Mouse (Mus musculus) retina, postnatal 7 days (tissue): ENCODE measurements around the gene Sel1l3.
A peak's percentile ranks its signal among the peaks of the same experiment; 100 is the strongest.

Experiments
- DNase-seq: peaks from one replicate; pipeline ENCODE4 v3.0.0-alpha.2; 2012; ENCODE audit warnings: low read depth, low spot score

The Sel1l3 gene

GRCm38 (mm10) chr5:53213711-53214352 is at the start of gene Sel1l3:
Sel1l3 (minus strand) TSS chr5:53213927.
- no peak for DNase-seq

GRCm38 (mm10) chr5:53261999-53262398 is 48.3 kb upstream of the Sel1l3 start:
- DNase-seq = no peak

GRCm38 (mm10) chr5:53259894-53260293 is 46.2 kb upstream of the Sel1l3 start:
- DNase-seq = no peak

- DNase-seq = peak; percentile 21
These were observed 44.5 kb upstream of the Sel1l3 start for GRCm38 (mm10) chr5:53258038-53258786.

- DNase-seq = no peak
These were observed 41.1 kb upstream of the Sel1l3 start for GRCm38 (mm10) chr5:53254821-53255220.

GRCm38 (mm10) chr5:53254154-53254553 is 40.4 kb upstream of the Sel1l3 start:
- DNase-seq = no peak

- DNase-seq = no peak
These were observed 35.8 kb upstream of the Sel1l3 start for GRCm38 (mm10) chr5:53249431-53250061.

- DNase-seq = no peak
These were observed 34.8 kb upstream of the Sel1l3 start for GRCm38 (mm10) chr5:53248499-53248898.

GRCm38 (mm10) chr5:53243933-53244332 is 30.2 kb upstream of the Sel1l3 start:
- no peak for DNase-seq

- no peak for DNase-seq
These were observed 29.3 kb upstream of the Sel1l3 start for GRCm38 (mm10) chr5:53242865-53243499.

GRCm38 (mm10) chr5:53241963-53242362 is 28.2 kb upstream of the Sel1l3 start:
- no peak for DNase-seq

- no peak for DNase-seq
These were observed 27.4 kb upstream of the Sel1l3 start for GRCm38 (mm10) chr5:53241109-53241508.

- no peak for DNase-seq
These were observed 26.2 kb upstream of the Sel1l3 start for GRCm38 (mm10) chr5:53239831-53240440.

- no peak for DNase-seq
These were observed 25.5 kb upstream of the Sel1l3 start for GRCm38 (mm10) chr5:53239189-53239588.

- DNase-seq = no peak
These were observed 25.0 kb upstream of the Sel1l3 start for GRCm38 (mm10) chr5:53238761-53239160.

- no peak for DNase-seq
These were observed 23.0 kb upstream of the Sel1l3 start for GRCm38 (mm10) chr5:53236749-53237148.

- DNase-seq = no peak
These were observed 22.4 kb upstream of the Sel1l3 start for GRCm38 (mm10) chr5:53236136-53236535.

- no peak for DNase-seq
These were observed 21.8 kb upstream of the Sel1l3 start for GRCm38 (mm10) chr5:53235551-53235950.

- DNase-seq = no peak
These were observed 16.8 kb upstream of the Sel1l3 start for GRCm38 (mm10) chr5:53230560-53230959.

GRCm38 (mm10) chr5:53225434-53225833 is 11.7 kb upstream of the Sel1l3 start:
- no peak for DNase-seq

GRCm38 (mm10) chr5:53214801-53215200 is 1.1 kb upstream of the Sel1l3 start:
- no peak for DNase-seq

- DNase-seq = no peak
These were observed 635 bp upstream of the Sel1l3 start for GRCm38 (mm10) chr5:53214362-53214761.
